Mouse (Mus musculus) stomach, embryonic 15.5 days (tissue): ENCODE data around the gene Cblc. TPM values are rescaled to one million over a fixed set of nuclear protein-coding genes. Genes with fewer than 3 reads are reported as not detected.

Experiments
- ATAC-seq: fragments of 200-750 bp; cut with Nextera tagmentation; 2 replicates; pipeline ENCODE4 v1.8.0; 2017; ENCODE audit warnings: low read depth, moderate number of reproducible peaks, moderate TSS enrichment; ENCODE audit not compliant: insufficient read depth, low FRiP score
- H3K27ac ChIP-seq: fragments of 300-500 bp; sonication (generic); 2 replicates; pipeline ENCODE4 v1.5.1; 2015; ENCODE audit warnings: mild to moderate bottlenecking, inconsistent platforms
- H3K27me3 ChIP-seq: fragments of 300-500 bp; sonication (generic); replicated peaks from 2 replicates; pipeline ENCODE4 v1.6.1; 2015; ENCODE audit warnings: inconsistent platforms
- H3K36me3 ChIP-seq: fragments of 300-500 bp; sonication (generic); 2 replicates; pipeline ENCODE4 v1.6.1; 2015; ENCODE audit warnings: inconsistent platforms
- H3K4me1 ChIP-seq: fragments of 300-500 bp; sonication (generic); 2 replicates; pipeline ENCODE4 v1.6.1; 2015; ENCODE audit warnings: inconsistent platforms
- H3K4me2 ChIP-seq: fragments of 300-500 bp; sonication (generic); 2 replicates; pipeline ENCODE4 v1.6.1; 2015; ENCODE audit warnings: mild to moderate bottlenecking, inconsistent platforms
- H3K4me3 ChIP-seq: fragments of 300-500 bp; sonication (generic); replicated peaks from 2 replicates; pipeline ENCODE4 v1.5.1; 2015; ENCODE audit warnings: inconsistent platforms
- H3K9ac ChIP-seq: fragments of 300-500 bp; sonication (generic); 2 replicates; pipeline ENCODE4 v1.6.1; 2015; ENCODE audit warnings: inconsistent platforms
- H3K9me3 ChIP-seq: fragments of 300-500 bp; sonication (generic); 2 replicates; pipeline ENCODE4 v1.6.1; 2016; ENCODE audit warnings: inconsistent platforms
- WGBS: fragments of 180-500 bp; shearing (Covaris S2); methylation state at CpG from one replicate; pipeline ENCODE4 v1.1.7; 2015; 5-methylcytosine and 5-hydroxymethylcytosine counted together
- polyA plus RNA-seq: library from polyadenylated mRNA; unstranded; fragments of >200 nt; fragmentation: Nextera tagmentation; extraction: Ambion mirVana; gene quantifications from 2 replicates; pipeline ENCODE4 v1.2.1, GENCODE M21; 2015

Gene Cblc
- polyA plus RNA-seq, 1 experiment from 2014 or later = 24.6 TPM

DNA sequence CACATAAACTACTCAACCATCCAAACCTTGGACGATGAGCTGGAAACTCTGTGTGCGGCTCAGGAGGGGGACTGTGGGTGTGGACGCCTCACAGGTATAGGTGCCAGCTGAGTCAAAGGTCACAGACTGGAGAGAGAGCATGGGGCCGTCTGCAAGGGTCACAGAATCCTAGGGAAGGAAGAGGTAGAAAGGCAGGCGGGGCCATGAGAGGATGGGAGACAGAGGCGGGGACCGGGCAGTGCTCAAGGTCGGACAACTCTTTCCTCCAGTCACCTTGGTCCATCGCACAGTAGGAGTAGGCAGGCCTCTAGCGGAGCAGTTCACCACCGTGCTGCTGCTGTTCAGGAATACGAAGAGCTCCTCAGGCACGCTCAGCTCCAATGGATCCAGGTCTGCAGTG is 36.6 kb downstream of the Cblc start:
- Histone ChIP-seq H3K4me1 (peaks cover 9% of the 10 kb centered on the region), H3K36me3 (peaks cover 18% of the 10 kb centered on the region; the same call in 1 of the 2 replicates), H3K27ac (no peak overlapping the region), H3K9ac (no peak overlapping the region), H3K9me3 (no peaks in the 10 kb centered on the region), H3K4me3 (no peak overlapping the region), H3K27me3 (no peaks in the 10 kb centered on the region), H3K4me2 (no peak overlapping the region)
- ATAC-seq = no peak
- 85% methylated on average over 13 of the region's 13 CpGs for WGBS

DNA sequence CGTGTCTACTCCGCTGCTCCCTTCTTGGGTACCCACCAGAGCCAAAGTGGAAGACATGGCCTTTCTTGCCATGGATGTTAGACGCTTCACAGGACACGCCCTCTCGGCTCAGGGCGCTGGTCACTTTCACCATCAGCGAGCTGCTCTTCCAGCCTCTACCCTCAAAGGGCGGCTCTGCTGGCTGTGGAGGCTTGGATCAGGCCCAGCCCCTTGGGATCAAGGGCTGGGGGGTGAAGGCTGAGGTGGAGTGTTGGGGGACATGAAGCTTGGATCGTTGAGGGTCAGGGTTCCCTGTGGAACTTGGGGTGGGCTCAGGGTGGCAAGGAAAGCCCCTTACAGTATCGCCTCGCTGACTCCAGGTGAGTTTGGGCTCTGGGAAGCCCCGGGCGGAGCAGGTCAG is 38.0 kb downstream of the Cblc start:
- no peak overlapping the region for H3K9ac ChIP-seq
- no peaks in the 10 kb centered on the region for H3K27me3 ChIP-seq
- ATAC-seq = no peak
- H3K9me3 ChIP-seq = no peaks in the 10 kb centered on the region
- H3K27ac ChIP-seq = no peak overlapping the region
- H3K36me3 ChIP-seq = peaks cover 7% of the 10 kb centered on the region; the same call in 1 of the 2 replicates
- peaks cover 18% of the 10 kb centered on the region for H3K4me1 ChIP-seq
- H3K4me2 ChIP-seq = no peak overlapping the region
- 90% methylated on average over 13 of the region's 13 CpGs for WGBS
- no peak overlapping the region for H3K4me3 ChIP-seq

DNA sequence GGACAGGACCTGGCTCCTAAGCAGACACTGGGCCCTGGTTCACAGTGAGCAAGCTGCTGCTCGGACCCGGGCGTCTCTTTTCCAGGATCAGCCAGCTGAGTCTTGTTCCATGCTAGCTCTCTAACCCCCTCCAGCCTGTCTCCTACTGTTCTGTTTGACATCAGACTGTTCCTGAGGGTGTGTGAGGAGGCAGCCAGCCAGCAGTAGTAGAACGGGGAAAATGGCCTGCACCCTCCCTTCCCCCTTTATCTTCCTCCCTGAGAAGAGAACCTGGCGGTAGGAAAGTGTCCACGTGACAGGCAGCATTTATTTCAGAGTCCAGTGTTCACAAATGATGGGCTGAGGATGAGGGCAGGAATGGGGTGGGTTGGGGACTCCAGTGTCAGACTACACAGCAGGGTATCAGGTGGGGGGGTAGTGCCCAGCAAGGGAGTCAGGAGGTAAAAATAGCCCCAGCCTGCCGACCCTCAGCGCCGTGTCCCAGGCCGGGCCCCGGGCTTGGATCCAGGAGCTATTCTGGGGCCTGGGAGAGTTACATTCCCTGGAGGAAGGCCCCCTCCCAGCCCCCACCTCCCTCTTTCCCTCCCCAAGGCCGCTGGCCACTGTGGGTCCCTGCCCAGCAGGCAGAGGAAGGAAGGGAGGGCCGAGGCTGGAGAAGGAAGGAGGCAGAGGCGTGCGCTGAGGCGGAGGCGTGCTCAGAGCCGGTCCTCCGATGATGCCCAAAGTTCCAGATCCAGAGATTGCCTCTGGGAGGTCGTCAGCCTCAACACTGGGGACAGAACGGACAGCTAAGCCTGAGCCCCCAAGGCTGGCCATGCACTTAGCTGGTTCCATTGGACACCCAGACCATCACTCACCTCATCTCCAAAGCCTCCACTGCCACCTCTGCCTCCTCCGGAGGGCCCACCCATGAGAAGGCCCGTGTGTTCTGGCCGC is 40.5 kb downstream of the Cblc start:
- peak; percentile 68 for ATAC-seq
- 54% methylated on average over 22 of the region's 24 CpGs for WGBS
- peak overlapping the region; percentile 8; the same call in 1 of the 2 replicates for H3K4me2 ChIP-seq
- no peak overlapping the region for H3K4me3 ChIP-seq
- H3K27ac ChIP-seq = peak overlapping the region; percentile 82
- H3K9me3 ChIP-seq = no peaks in the 10 kb centered on the region
- peaks cover 6% of the 10 kb centered on the region; the same call in 1 of the 2 replicates for H3K36me3 ChIP-seq
- peaks cover 21% of the 10 kb centered on the region for H3K4me1 ChIP-seq
- no peaks in the 10 kb centered on the region for H3K27me3 ChIP-seq
- H3K9ac ChIP-seq = no peak overlapping the region

DNA sequence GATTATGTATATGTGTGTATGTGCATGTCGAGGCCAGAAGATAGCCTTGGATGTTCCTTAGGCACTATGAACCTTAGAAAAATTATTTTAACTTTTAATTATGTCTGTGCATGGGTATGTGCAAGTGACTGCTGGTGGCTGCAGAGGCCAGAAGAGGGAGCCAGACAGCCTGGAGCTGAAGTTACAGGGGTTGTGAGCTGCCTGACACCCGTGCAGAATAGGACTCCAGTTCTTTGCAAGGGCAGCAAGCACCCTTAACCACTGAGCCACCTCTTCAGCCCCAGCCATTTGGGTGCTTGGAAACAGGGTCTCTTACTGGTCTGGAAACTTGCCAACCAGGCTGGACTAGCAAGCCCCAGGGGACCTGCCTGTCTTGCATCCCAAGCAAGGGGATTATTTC is 41.6 kb downstream of the Cblc start:
- Histone ChIP-seq H3K36me3 (peaks cover 3% of the 10 kb centered on the region; the same call in 1 of the 2 replicates), H3K4me2 (no peak overlapping the region), H3K27ac (peak overlapping the region; percentile 82), H3K27me3 (no peaks in the 10 kb centered on the region), H3K9me3 (no peaks in the 10 kb centered on the region), H3K4me1 (peaks cover 30% of the 10 kb centered on the region), H3K4me3 (no peak overlapping the region), H3K9ac (no peak overlapping the region)
- no peak for ATAC-seq
- WGBS = 78% methylated on average over 2 of the region's 2 CpGs

DNA sequence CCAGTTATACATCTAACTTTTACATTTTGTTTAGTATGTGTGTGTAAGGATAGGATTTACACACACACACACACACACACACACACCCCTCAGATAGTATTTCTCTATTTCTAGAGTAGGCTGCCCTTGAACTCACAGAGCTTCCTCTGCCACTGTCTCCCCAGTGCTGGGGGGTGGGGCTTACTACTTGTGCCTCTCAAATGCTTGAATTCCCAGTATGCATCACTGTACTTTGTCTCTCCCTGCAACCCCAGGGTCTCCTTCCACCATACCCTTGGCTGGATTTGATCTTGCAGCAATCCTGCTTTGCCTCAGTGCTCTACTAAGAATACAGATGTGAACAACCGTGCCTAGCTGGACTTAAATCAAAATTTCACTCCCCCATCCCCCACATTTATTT is 42.5 kb downstream of the Cblc start:
- ATAC-seq = no peak
- no peak overlapping the region for H3K4me3 ChIP-seq
- H3K36me3 ChIP-seq = no peaks in the 10 kb centered on the region
- WGBS = 68% methylated on average over 1 of the region's 1 CpGs
- no peak overlapping the region for H3K9ac ChIP-seq
- no peaks in the 10 kb centered on the region for H3K27me3 ChIP-seq
- H3K27ac ChIP-seq = peak overlapping the region; percentile 46; the same call in 1 of the 2 replicates
- H3K4me1 ChIP-seq = peaks cover 32% of the 10 kb centered on the region
- H3K4me2 ChIP-seq = no peak overlapping the region
- no peaks in the 10 kb centered on the region for H3K9me3 ChIP-seq

DNA sequence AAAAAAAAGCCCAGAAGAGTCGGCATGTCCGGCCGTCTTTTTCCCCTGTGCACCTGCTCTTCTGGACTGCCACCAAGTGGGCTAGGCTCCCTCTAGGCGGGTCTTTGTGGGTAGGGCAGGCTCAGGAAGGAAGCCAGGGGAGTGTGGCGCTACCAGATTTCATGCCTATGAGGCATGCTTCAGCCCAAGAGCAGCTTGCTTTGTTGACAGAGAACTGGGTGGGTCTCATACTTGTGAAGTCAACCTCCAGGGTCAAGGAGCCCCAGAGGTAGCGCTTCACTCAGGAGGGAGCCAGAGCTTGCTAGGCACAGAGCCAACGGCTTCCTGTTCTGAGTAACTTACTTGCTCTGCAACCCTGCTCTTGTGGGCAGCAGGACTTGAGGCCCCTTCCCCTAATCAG is 43.0 kb downstream of the Cblc start:
- H3K36me3 ChIP-seq = no peaks in the 10 kb centered on the region
- 50% methylated on average over 7 of the region's 7 CpGs for WGBS
- peaks cover 33% of the 10 kb centered on the region for H3K4me1 ChIP-seq
- H3K9ac ChIP-seq = no peak overlapping the region
- H3K4me3 ChIP-seq = no peak overlapping the region
- ATAC-seq = no peak; the same call in 1 of the 2 replicates
- peak overlapping the region; percentile 46; the same call in 1 of the 2 replicates for H3K27ac ChIP-seq
- no peaks in the 10 kb centered on the region for H3K9me3 ChIP-seq
- no peaks in the 10 kb centered on the region for H3K27me3 ChIP-seq
- H3K4me2 ChIP-seq = no peak overlapping the region

DNA sequence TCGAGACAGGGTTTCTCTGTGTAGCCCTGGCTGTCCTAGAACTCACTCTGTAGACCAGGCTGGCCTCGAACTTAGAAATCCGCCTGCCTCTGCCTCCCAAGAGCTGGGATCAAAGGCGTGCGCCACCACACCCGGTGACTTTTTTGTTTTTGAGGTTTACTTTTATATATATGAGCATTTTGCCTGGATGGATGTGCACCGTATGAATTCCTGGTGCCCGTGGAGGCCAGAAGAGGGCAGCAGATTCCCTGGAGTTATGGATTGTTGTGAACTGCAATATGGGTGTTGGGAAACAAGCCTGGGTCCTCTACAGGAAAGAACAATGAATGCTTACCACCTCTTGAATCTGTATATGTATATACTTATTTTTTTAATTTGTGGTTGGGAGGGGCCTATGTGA is 44.0 kb downstream of the Cblc start:
- no peaks in the 10 kb centered on the region for H3K27me3 ChIP-seq
- H3K9me3 ChIP-seq = no peaks in the 10 kb centered on the region
- ATAC-seq = no peak
- H3K4me2 ChIP-seq = no peak overlapping the region
- H3K9ac ChIP-seq = no peak overlapping the region
- H3K4me3 ChIP-seq = no peak overlapping the region
- WGBS = 71% methylated on average over 8 of the region's 8 CpGs
- no peaks in the 10 kb centered on the region for H3K36me3 ChIP-seq
- H3K27ac ChIP-seq = no peak overlapping the region
- peaks cover 42% of the 10 kb centered on the region for H3K4me1 ChIP-seq

DNA sequence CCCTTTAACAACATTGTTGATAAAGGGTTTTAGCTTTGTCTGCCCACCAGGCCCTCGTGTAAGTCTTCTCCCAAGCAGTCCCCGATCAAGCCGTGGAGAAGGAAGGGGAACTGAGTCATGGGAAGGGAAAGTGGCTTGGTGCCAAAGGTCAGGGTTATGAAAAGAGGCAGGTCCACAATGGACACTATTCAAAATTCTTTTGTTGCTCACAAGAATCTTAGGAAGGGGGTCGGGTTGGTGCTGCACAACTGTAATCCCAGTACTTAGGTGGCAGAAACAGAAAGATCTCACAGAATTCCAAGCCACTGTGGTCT is 45.6 kb downstream of the Cblc start:
- no peaks in the 10 kb centered on the region for H3K9me3 ChIP-seq
- H3K36me3 ChIP-seq = no peaks in the 10 kb centered on the region
- no peak overlapping the region for H3K4me3 ChIP-seq
- peak overlapping the region; percentile 62; the same call in 1 of the 2 replicates for H3K4me2 ChIP-seq
- no peak overlapping the region for H3K9ac ChIP-seq
- peak overlapping the region; percentile 94; the same call in 1 of the 2 replicates for H3K27ac ChIP-seq
- H3K27me3 ChIP-seq = no peaks in the 10 kb centered on the region
- H3K4me1 ChIP-seq = peaks cover 50% of the 10 kb centered on the region
- no peak for ATAC-seq
- 45% methylated on average over 4 of the region's 4 CpGs for WGBS

DNA sequence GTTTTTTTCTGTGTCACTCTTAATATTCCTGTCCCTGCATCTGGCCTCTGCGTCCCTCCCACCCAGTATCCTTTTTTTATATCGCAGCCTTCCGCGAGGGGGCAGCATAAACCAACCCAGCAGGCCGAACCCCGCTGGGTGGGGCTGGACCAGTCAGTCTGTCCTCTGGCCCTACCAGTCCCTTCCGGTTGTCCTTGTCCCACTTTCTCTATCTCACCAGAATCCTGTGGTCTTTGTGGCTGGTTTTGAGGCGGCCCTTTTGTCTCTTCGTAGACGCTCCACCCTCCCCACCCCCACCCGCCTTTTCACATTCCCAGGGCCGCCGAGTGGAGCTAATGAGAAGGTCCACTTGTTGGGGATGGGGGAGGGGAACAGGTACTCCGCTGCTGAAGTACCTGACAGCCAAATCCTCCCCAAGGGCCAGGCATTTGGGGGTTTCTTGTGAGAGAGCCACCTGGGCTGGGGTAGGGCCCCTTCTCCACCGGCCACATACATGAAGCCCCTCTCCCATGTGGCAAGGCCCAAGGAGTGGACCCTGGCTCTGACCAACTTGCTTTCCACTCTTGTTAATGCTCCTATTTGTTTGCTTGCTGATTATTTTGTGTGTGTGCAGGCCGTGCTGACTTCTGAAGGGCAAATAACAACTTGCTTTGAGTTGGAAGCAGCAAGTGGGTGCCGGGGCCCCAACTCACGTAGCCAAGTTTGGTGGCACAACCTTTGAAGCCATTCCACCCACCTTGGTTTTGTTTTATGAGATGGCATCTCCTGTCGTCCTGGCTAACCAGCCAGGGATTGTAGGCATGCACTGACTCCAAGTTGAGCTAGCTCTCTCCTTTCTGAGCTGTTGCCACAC is 46.2 kb downstream of the Cblc start, which contains the start of gene Nectin2:
TSS of gene Nectin2 (minus strand) at position 267 of the 853 bp plus-strand sequence.
- H3K4me1 ChIP-seq = peaks cover 52% of the 10 kb centered on the region
- 13% methylated on average over 19 of the region's 19 CpGs for WGBS
- ATAC-seq = peak; percentile 49
- H3K36me3 ChIP-seq = no peaks in the 10 kb centered on the region
- H3K9me3 ChIP-seq = no peaks in the 10 kb centered on the region
- H3K4me3 ChIP-seq = peak within 1 kb of the TSS; percentile 81
- H3K27me3 ChIP-seq = no peaks in the 10 kb centered on the region
- H3K27ac ChIP-seq = peak within 1 kb of the TSS; percentile 94
- H3K9ac ChIP-seq = no peak within 1 kb of the TSS; the same call in 1 of the 2 replicates
- H3K4me2 ChIP-seq = peak within 1 kb of the TSS; percentile 62

DNA sequence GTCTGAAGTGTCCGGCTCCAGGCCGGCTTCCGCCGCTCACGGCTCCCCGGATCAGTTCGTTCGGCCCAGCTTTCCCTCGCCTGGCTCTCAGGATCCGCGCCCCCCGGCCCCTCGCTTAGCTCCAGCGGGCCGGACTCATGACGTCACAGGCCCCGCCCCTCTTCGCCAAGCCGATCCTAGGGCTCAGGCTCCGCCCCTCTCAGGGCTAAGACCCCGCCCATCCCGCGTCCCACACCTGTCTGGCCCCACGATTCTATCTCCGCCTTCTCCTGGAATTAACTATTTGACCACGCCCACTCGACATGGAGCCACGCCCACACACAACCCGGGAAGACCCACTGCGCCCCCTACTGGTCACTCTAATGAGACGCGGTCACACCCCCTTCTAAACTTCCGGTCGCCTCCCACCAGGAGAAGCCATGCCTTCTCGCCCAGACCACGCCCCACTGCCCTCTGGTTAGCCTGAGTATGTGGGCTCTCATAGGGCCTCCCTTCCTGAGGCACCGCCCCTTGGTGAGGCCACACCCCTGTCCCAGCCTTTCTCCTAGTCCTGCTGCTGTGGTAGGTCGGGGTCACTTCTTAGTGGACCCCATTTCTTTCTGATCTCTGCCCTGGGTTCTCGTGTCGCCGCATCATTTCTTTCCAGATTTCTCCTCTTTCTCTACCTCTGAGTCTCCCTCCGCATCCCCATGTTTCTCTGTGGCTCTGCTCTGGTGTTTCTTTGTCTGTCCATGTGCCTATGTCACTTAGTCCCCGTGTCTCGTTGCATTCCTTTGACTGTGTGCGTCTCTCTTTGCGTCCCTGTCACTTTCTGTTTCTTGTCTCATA is 47.0 kb downstream of the Cblc start:
- Histone ChIP-seq H3K9ac (peak overlapping the region; percentile 71), H3K4me2 (peak overlapping the region; percentile 62), H3K4me3 (peak overlapping the region; percentile 81), H3K9me3 (no peaks in the 10 kb centered on the region), H3K27ac (peak overlapping the region; percentile 94), H3K27me3 (no peaks in the 10 kb centered on the region), H3K36me3 (no peaks in the 10 kb centered on the region), H3K4me1 (peaks cover 55% of the 10 kb centered on the region)
- WGBS = under 1% methylated on average over 45 of the region's 46 CpGs
- ATAC-seq = peak; percentile 93
